Mouse (Mus musculus) spleen, adult 2 months (tissue): ENCODE data around the gene Mgst3.

Experiments
- CTCF ChIP-seq: fragments of 200-500 bp; IDR thresholded peaks from 2 replicates; pipeline ENCODE4 v1.5.1; 2011; ENCODE audit warnings: mild to moderate bottlenecking, inconsistent platforms; ENCODE audit not compliant: insufficient read depth, insufficient read length, insufficient replicate concordance; ENCODE audit errors: extremely low read depth
- POLR2A ChIP-seq: fragments of 200-500 bp; IDR thresholded peaks from 2 replicates; pipeline ENCODE4 v1.6.1; 2011; ENCODE audit warnings: low read depth, low read length, inconsistent platforms

DNA sequence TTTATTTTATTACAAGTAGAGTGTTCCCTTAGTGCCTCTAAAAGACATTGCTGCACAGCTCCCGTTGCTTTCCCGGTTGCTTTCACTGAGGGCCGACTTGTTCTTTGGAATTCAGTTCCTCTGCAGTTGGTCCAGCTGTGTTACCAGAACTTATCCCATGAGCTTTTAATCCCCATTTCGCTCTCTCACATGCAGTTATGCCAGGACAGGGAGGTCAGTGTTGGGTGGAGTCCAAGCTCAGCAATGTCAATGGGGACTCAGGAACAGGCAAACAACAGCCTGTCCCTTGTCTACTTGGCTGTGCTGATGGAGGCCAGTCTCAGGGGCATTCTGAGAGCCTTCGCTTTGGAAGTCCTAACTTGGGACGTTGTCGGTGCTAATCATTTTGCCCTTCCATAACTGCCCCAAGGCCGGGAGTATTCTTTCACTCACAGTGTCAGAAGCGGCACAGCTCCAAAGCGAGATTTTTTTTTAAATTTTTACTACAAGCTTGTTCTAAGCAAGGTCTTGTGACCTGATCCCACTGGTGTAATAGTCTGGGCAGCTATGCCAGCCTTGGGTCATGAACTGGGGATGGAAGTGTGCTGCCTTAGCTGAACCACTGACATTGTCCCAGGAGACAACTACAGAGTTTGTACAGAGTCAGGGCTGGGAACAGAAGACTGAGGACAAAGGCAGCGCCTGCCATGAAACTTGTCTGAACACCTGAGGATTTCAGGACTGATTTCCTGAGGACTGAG is 29.0 kb upstream of the Mgst3 start:
- TF ChIP-seq CTCF (no peak), POLR2A (no peak)
